Mouse (Mus musculus) liver, embryonic 14.5 days (tissue): ENCODE measurements around the gene Lrg1. TPM values are rescaled to one million over a fixed set of nuclear protein-coding genes. Genes with fewer than 3 reads are reported as not detected.

ENCODE experiments used
- ATAC-seq: fragments of 200-750 bp; cut with Nextera tagmentation; 2 replicates; pipeline ENCODE4 v1.8.0; 2017; ENCODE audit warnings: moderate number of reproducible peaks, mild to moderate bottlenecking, moderate library complexity; ENCODE audit not compliant: insufficient read depth
- DNase-seq, 3 experiments: peaks; one replicate each; pipeline ENCODE4 v3.0.0-alpha.2; 2012 to 2013; ENCODE audit warnings: low read depth in 3 of 3, low spot score in 3 of 3
- H3K27ac ChIP-seq: fragments of 300-500 bp; sonication (generic); 2 replicates; pipeline ENCODE4 v1.5.1; 2014; ENCODE audit warnings: moderate library complexity, mild to moderate bottlenecking, control low read depth, inconsistent platforms
- H3K27me3 ChIP-seq: fragments of 300-500 bp; sonication (generic); 2 replicates; pipeline ENCODE4 v1.6.1; 2014; ENCODE audit warnings: mild to moderate bottlenecking, low read length, moderate library complexity; ENCODE audit not compliant: control insufficient read depth, insufficient read depth
- H3K36me3 ChIP-seq: fragments of 300-500 bp; sonication (generic); replicated peaks from 2 replicates; pipeline ENCODE4 v1.6.1; 2014; ENCODE audit warnings: low read depth; ENCODE audit not compliant: control insufficient read depth, insufficient read depth
- H3K4me1 ChIP-seq, 2 experiments: fragments of 200-500 bp in 1 of 2; fragments of 300-500 bp in 1 of 2; sonication (generic) in 1 of 2; replicated peaks; 2 replicates each; pipeline ENCODE4 v1.6.1; 2012 to 2014; ENCODE audit warnings: antibody characterized with exemption in 1 of 2, inconsistent platforms in 1 of 2, low read length in 1 of 2; ENCODE audit not compliant: control insufficient read depth in 2 of 2, insufficient read depth in 2 of 2
- H3K4me2 ChIP-seq: fragments of 300-500 bp; sonication (generic); 2 replicates; pipeline ENCODE4 v1.6.1; 2014; ENCODE audit warnings: low read depth, mild to moderate bottlenecking, control low read depth, moderate library complexity
- H3K4me3 ChIP-seq, 2 experiments: fragments of 200-500 bp in 1 of 2; fragments of 300-500 bp in 1 of 2; sonication (generic) in 1 of 2; 2 replicates each; pipeline ENCODE4 v1.5.1; 2012 to 2014; ENCODE audit warnings: low read depth in 2 of 2, low read length in 2 of 2, mild to moderate bottlenecking in 2 of 2, control low read depth in 1 of 2, inconsistent platforms in 1 of 2, moderate library complexity in 1 of 2; ENCODE audit not compliant: insufficient read depth in 1 of 2
- H3K9ac ChIP-seq: fragments of 300-500 bp; sonication (generic); replicated peaks from 2 replicates; pipeline ENCODE4 v1.6.1; 2014; ENCODE audit warnings: mild to moderate bottlenecking, control low read depth, moderate library complexity
- H3K9me3 ChIP-seq: fragments of 300-500 bp; sonication (generic); 2 replicates; pipeline ENCODE4 v1.6.1; 2016; ENCODE audit warnings: low read length, mixed read lengths; ENCODE audit not compliant: control insufficient read depth
- CTCF ChIP-seq: IDR thresholded peaks from 2 replicates; pipeline ENCODE4 v1.5.1; 2016; ENCODE audit warnings: antibody characterized with exemption, low read depth, control low read depth
- EP300 ChIP-seq: IDR thresholded peaks from 2 replicates; pipeline ENCODE4 v1.6.1; 2016; ENCODE audit warnings: antibody characterized with exemption, low read depth
- WGBS: fragments of 180-500 bp; shearing (Covaris S2); extraction: QIAGEN DNeasy Blood & Tissue Kit; methylation state at CpG from one replicate; pipeline ENCODE4 v1.1.7; 2014; ENCODE audit not compliant: insufficient replicate concordance; 5-methylcytosine and 5-hydroxymethylcytosine counted together
- polyA plus RNA-seq, 2 experiments: library from polyadenylated mRNA; depleted of rRNA in 1 of 2; stranded (reverse) in 1 of 2; unstranded in 1 of 2; fragments of >200 nt; fragmentation: Nextera tagmentation in 1 of 2; extraction: Ambion mirVana in 1 of 2; gene quantifications; 2 replicates each; pipeline versions ENCODE4 v1.2.1 to v1.2.3; 2012 to 2014

Gene Lrg1
- polyA plus RNA-seq, 2 experiments = 0.09 to 0.67 TPM

- H3K27ac ChIP-seq = no peak overlapping the region
- ATAC-seq = no peak; the same call in 1 of the 2 replicates
- H3K4me1 ChIP-seq = no peaks in the 10 kb centered on the region
- H3K9me3 ChIP-seq = no peaks in the 10 kb centered on the region
- no peak overlapping the region for H3K4me3 ChIP-seq
- DNase-seq = peak; percentile 49 to 53 (median 52)
- H3K36me3 ChIP-seq = no peaks in the 10 kb centered on the region
- H3K9ac ChIP-seq = no peak overlapping the region
- WGBS = 43% methylated on average over 5 of the region's 5 CpGs
- no peak overlapping the region for H3K4me2 ChIP-seq
- TF ChIP-seq EP300 (no peak), CTCF (peak; percentile 95)
- no peaks in the 10 kb centered on the region; the same call in 1 of the 2 replicates for H3K27me3 ChIP-seq
These were observed 9.9 kb downstream of the Lrg1 start for GRCm38 (mm10) chr17:56111864-56112263.

- Histone ChIP-seq H3K9me3 (no peaks in the 10 kb centered on the region), H3K4me1 (no peaks in the 10 kb centered on the region), H3K4me2 (no peak overlapping the region), H3K9ac (no peak overlapping the region), H3K4me3 (no peak overlapping the region), H3K27ac (no peak overlapping the region), H3K27me3 (no peaks in the 10 kb centered on the region), H3K36me3 (no peaks in the 10 kb centered on the region)
- no peak for DNase-seq
- TF ChIP-seq EP300 = no peak
- TF ChIP-seq CTCF = no peak
- no peak for ATAC-seq
- 46% methylated on average over 1 of the region's 1 CpGs for WGBS
These were observed 10.8 kb downstream of the Lrg1 start for GRCm38 (mm10) chr17:56111021-56111420.

DNA sequence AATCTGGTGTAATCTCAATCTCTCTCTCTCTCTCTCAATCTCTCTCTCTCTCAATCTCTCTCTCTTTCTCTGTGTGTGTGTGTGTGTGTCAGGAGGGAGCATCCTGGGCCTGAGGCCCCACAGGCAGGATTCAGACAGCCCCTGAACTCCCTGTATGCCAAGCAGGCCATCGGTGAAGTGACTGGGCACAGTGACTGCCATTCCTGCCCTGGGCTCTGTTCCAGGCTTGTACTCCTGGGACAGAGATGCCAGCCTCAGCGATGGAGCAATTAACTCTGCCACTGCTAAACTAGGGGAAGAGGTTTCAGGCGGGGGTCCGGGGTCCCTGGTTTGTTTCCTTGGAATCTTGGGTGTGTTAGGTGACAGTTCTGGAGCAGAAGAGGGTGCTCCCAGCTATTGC is 11.2 kb downstream of the Lrg1 start:
- 49% methylated on average over 4 of the region's 4 CpGs for WGBS
- Histone ChIP-seq H3K4me3 (no peak overlapping the region), H3K27me3 (no peaks in the 10 kb centered on the region), H3K4me1 (no peaks in the 10 kb centered on the region), H3K9ac (no peak overlapping the region), H3K4me2 (no peak overlapping the region), H3K36me3 (no peaks in the 10 kb centered on the region), H3K27ac (no peak overlapping the region), H3K9me3 (no peaks in the 10 kb centered on the region)
- no peak for TF ChIP-seq CTCF
- TF ChIP-seq EP300 = no peak
- DNase-seq (no peak), ATAC-seq (no peak)

GRCm38 (mm10) chr17:56109219-56110051 is 12.4 kb downstream of the Lrg1 start, which contains the start of gene Plin4:
Plin4 (minus strand) TSS chr17:56109803.
- H3K9ac ChIP-seq = no peak within 1 kb of the TSS

DNA sequence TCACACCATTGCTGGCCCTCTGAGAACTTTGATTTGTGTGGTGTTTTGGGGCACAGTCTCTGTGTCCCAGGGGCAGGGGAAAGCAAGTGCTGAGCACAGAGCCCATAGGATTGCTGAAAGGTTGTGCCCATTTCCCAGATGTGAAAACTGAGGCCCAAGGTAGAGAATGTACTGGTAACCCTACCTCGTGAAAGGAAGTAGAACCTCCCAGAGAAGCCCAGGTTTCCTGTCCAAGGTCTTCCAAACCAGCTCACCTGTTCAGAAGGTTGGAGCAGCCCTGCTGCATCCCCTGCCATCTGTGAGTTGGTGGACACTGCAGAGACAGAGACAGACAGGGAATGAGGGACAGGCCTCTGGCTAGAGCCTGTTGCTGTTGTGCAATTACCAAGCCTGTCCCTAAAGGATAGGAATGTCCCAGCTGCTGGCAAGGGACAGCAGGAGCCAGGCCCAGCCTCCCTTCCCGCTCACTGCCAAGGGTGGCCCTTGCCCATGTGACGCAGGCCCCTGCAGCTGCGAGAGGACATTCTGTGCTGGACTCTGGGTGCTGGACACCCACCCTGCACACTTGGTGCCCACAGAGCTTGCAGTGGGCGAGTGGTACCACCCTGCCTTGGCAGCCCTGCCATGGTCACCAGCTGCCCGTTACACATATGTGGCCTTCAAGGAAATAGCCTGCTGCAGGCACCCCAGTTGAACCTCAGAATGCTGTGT is 13.3 kb downstream of the Lrg1 start:
- ATAC-seq (no peak), DNase-seq (no peak)
- Histone ChIP-seq H3K4me2 (no peak overlapping the region), H3K9me3 (no peaks in the 10 kb centered on the region), H3K27me3 (no peaks in the 10 kb centered on the region), H3K4me3 (no peak overlapping the region), H3K27ac (no peak overlapping the region), H3K4me1 (no peaks in the 10 kb centered on the region), H3K9ac (no peak overlapping the region), H3K36me3 (no peaks in the 10 kb centered on the region)
- no peak for TF ChIP-seq EP300
- no peak for TF ChIP-seq CTCF
- 64% methylated on average over 6 of the region's 6 CpGs for WGBS

More at GRCm38 (mm10) chr17:56109219-56110051, 12.4 kb downstream of the Lrg1 start, which contains the start of gene Plin4:
- no peak for TF ChIP-seq EP300
- TF ChIP-seq CTCF = no peak
- no peaks in the 10 kb centered on the region for H3K4me1 ChIP-seq
- no peak for DNase-seq
- no peak within 1 kb of the TSS for H3K4me3 ChIP-seq
- no peaks in the 10 kb centered on the region for H3K27me3 ChIP-seq
- no peak within 1 kb of the TSS for H3K4me2 ChIP-seq
- no peak for ATAC-seq
- H3K9me3 ChIP-seq = no peaks in the 10 kb centered on the region
- WGBS = 48% methylated on average over 10 of the region's 10 CpGs
- H3K36me3 ChIP-seq = no peaks in the 10 kb centered on the region
- no peak within 1 kb of the TSS for H3K27ac ChIP-seq
